Mouse (Mus musculus) MN1 (cell line): Measurements from ENCODE around the gene Ddrgk1.
A peak's percentile ranks its signal among the peaks of the same experiment; 100 is the strongest.
"Not testable (repeated sequence)": the region's sequence is repeated elsewhere in the genome, so short reads cannot be mapped to it uniquely, and the experiment has no call there.

Experiments
- DNase-seq: peaks from one replicate; pipeline ENCODE4 v3.0.0-alpha.2; 2016; ENCODE audit warnings: low spot score

Ddrgk1 gene

GRCm38 (mm10) chr2:130653303-130653702 is 11.2 kb downstream of the Ddrgk1 start:
- no peak for DNase-seq

DNA sequence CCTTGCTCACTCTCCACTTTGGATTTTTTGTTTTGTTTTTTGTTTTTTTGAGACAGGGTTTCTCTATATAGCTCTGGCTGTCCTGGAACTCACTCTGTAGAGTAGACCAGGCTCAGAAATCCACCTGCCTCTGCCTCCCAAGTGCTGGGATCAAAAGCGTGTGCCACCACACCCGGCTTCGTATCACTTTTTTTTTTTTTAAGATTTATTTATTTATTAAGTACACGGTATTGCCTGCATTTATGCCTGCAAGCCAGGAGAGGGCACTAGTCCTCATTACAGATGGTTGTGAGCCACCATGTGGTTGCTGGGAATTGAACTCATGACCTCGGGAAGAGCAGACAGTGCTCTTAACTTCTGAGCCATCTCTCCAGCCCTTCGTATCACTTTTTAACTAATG is 15.4 kb downstream of the Ddrgk1 start:
- DNase-seq: not testable (repeated sequence)

DNA sequence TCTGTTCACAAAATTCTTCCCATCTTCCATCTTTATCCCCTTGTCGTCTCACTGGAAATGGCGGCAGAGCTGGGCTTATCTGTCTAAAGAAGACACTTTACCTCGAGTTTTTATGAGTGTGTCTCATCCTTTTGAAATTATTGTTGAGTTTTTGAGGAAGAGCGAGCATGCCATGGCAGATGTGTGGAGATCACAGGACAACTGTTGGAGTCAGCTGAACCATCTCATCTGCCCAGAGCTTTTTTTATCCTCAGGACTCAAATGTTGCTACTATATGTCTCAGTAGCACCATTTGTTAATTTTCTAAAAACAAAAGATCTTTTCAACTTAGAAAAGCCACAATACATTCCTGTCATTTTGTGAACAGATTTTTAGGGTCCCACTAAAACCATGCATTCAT is 19.3 kb downstream of the Ddrgk1 start:
- no peak for DNase-seq

DNA sequence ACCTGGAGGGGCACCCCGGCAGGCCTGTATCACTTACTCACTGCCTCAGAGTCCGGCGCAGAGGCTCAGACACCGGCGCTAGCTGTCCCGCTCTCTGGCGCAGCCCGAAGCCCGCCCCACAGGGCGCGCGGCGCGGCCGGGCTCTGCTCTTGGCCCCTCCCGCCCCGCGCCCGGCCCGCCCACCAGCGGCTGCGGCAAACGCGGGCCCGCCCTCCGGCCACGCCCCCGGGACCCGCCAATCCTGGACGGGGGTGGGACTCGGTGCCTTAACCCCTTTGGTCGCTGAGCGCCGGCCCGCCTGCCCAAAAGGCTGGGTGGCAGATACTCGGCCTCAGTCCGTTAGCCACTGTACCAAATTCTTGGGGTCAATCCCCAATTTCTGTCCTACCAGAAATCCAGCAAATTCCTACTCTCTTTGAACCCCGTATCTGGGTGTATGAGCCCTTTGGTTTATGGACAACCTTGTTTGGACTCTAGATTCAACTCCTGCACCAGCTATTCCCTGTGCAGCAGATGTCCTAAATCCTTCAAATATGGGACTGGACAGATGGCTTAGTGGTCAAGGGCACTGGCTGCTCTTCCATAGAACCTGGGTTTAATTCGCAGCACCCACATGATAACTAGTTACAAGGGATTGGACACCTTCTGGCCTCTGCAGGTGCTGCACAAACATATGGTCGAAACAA is 21.6 kb downstream of the Ddrgk1 start, which contains the start of gene Lzts3:
Gene Lzts3 (minus strand): TSS at position 120 of the 686 bp plus-strand sequence.
- DNase-seq: peak; percentile 91

DNA sequence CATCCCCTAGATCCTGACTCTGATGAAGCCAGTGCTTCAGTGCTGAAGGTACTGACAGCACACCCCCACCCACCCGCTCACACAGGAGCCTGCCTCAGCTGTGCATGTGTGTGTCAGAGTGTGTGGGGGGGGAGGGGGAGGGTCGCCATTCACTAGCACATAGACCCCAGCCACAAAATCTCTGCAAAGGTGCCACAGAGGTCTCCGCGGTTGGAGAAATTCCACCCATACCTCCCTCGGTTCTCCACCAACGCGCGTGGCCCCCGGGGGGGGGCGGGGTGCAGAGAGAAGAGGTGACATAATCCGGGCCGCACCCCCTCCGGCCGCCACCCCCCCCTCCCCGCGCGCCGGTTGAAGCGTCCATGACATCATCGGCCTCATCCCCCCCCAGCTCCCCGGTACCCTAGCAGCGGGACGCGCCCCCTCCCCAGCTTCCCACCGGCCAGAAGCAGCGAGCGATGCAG is 22.2 kb downstream of the Ddrgk1 start:
- peak; percentile 23 for DNase-seq

GRCm38 (mm10) chr2:130641351-130642025 is 23.0 kb downstream of the Ddrgk1 start:
- peak; percentile 34 for DNase-seq

- no peak for DNase-seq
Measured at GRCm38 (mm10) chr2:130639276-130639675, 25.2 kb downstream of the Ddrgk1 start.

DNA sequence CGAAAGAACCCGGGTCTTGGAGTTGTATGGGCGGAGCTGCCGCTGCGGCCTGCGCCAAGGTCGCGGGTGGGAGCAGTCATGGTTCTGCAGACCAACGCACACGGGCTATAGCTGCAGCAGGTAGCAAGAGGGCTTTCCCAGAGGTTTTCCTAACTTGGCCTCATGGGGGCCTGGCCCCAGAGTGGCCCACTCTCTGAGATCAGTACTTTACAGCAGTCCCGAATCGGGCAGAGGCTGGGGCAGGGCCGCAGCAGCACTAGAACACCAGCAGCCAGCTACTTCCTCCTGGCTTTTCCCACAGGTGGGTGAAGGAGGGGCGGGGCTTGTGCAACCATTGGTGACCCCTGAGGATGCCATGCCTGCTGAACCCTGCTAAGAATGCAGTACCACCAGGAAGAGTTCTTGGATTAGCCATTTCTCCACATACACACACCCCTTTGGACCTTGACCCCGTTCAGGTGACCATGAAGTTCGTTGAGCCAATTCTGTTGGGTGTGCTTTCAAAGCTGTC is 26.3 kb downstream of the Ddrgk1 start:
- no peak for DNase-seq

GRCm38 (mm10) chr2:130635847-130636246 is 28.6 kb downstream of the Ddrgk1 start:
- DNase-seq: no peak

DNA sequence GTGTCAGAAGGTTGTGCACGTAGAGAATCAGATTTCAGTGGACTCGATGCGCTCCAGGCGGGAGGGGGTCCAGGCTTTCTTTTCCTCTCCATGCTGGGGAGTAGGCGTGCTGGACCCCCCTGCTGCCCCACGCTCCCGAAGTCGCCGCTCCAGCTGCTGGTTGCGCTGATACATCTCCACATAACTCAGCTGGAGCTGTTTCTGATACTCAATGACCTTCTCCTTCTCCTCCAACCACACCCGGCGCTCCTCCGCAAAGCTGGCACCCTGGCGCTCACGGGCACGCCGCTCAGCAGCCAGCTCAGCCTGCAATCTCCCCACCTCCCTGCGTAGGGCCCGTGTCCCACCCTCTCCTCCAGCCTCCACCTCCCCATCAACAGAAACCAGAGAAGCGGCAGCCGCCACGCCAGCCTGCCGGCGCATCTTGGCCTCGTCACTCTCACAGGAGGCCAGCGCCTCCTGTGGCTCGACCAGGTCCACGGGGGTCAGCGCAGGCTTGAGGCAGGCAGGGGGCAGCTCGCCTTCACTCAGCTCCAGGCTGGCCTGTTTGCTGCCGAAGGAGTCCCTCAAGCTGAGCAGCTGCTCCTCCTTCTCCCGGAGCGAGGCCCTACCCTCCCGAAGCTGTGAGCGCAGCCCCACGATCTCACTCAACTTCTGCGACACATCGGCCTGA is 29.6 kb downstream of the Ddrgk1 start:
- DNase-seq: no peak

DNA sequence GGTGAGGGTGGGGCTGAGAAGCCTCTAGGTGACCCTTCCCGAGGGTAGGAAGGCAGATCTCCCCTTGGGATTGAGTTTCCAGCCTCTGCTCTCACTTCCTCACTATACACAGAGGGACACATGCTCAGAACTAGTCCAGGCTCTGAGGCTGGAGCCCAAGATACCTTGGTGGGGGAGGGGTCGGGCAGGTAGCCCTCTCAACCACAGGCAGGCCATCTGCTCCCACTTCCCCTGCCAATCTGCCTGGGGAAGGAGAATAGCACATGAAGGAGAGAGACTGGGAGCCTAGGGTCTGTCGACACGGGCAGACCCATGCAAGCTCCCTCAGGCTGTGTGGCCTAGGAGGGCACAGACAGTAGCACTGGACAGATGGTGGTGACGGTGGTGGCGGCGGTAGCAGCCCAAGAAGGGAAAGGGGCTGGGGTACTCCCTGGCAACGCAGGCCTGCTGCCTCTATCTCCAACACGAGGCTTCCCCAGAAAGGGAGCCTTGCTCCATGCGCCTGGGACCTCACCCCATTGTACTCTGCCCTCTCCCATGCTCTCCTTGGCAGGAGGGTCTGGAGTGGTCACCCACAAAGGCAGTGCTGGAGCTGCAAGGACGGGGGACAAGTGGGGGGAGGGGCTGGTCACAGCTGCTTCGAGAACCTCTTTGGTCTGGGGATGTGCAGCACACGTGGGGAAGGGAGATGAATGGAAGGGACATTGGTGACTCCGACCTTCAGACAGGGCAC is 30.3 kb downstream of the Ddrgk1 start:
- no peak for DNase-seq

DNA sequence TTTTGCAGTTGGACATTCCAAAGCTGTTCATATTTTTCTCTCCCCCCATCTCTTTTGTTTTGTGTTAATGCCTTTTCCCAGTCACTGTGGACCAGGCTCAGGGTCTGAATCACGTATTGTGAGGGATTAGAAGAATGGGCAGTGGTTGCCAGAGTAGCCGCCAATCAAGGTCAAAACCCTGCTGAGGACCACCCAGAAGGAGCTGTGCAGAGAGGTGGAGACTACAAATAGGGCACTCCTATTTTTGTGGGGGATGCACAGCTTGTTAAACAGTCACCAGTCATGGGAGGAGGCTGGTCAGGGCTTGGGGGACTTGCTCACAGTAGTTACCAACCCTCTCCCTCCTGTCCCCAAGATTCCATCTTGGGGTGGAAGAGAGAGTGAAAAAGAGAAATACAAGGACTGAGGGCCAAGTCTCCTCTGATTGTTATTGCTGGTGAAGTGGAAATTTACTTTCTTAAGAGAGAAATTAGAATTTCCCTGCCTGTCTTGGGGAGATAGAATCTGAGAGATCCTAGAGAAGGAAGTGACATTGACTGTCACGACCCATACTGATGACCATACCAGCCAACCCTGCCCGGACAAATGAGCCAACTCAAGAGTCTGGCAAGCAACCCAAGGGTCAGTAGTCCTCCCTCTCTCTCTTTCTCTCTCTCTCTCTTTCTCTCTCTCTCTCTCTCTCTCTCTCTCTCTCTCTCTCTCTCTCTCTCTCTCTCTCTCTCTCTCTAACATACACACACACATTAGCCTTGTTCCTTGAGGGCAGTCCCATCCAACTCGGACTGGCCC is 31.4 kb downstream of the Ddrgk1 start:
- DNase-seq: no peak

- DNase-seq: no peak
Measured at GRCm38 (mm10) chr2:130632416-130632815, 32.0 kb downstream of the Ddrgk1 start.

DNA sequence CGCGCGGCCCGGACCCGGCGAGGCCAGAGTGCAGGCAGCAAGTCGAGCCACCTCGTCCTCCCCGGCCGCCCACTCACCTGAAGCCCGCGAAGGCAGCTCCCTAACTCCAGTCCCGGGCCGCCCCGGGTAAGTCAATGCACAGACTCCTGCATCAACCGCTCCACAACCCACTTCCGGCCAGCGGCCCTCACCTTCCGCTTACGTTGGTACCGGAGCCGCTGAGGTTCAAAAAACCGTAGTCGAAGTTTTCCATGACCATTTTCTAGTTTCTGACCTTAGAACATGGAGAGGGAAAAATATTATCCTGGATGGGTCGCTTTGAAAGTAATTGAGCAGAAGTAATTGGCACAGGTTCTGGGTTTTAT is 34.6 kb downstream of the Ddrgk1 start, which contains the start of the genes Fastkd5 and Ubox5:
Gene Fastkd5 (minus strand): TSS at position 189 of the 365 bp plus-strand sequence.
Gene Ubox5 (minus strand): TSS at position 200 of the 365 bp plus-strand sequence.
- peak; percentile 86 for DNase-seq

- DNase-seq: peak; percentile 40
Measured at GRCm38 (mm10) chr2:130629080-130629838, 35.2 kb downstream of the Ddrgk1 start.

DNA sequence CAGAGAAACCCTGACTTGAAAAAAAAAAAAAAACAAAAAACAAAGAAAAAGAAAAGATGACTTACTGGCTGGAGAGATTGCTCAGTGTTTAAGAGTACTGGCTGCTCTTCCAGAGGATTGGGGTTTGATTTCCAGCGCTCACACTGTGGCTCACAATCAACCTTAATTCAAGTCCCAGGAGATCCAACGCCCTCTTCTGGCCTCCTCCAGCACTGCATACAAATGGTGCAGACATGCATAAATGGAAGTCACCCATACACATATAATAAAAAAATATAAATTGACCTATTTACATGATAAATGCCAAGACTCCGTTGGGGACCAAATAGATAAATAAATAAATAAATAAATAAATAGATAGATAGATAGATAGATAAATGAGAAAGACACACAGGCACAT is 36.0 kb downstream of the Ddrgk1 start:
- no peak for DNase-seq

DNA sequence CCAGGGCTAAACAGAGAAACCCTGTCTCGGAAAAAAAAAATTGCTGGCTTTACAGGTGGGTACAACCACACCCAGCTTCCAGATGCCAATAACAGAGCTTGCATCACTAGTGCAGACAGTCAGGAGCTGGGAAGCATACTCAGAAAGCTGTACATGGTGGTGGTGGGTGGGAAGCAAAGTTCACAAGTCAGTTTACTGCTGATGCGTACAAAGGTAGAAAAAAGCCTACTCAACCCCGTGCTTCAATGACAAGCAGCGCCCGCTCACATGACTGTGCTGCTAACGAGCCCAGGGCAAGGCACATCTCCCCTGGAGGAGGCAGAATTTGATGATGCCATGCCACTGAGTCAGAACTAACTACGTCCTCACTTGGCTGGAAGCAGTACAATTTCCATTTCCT is 45.5 kb downstream of the Ddrgk1 start:
- DNase-seq: no peak

GRCm38 (mm10) chr2:130613091-130613490 is 51.4 kb downstream of the Ddrgk1 start:
- DNase-seq: no peak
